Mouse (Mus musculus) forebrain, embryonic 15.5 days (tissue): ENCODE results near the gene Csf2ra. TPM values are rescaled to one million over a fixed set of nuclear protein-coding genes. Genes with fewer than 3 reads are reported as not detected.
"Not testable (repeated sequence)": the region's sequence is repeated elsewhere in the genome, so short reads cannot be mapped to it uniquely, and the experiment has no call there.

Source experiments
- ATAC-seq: fragments of 200-750 bp; cut with Nextera tagmentation; replicated peaks from 2 replicates; pipeline ENCODE4 v1.8.0; 2017; ENCODE audit warnings: mild to moderate bottlenecking, moderate TSS enrichment, moderate library complexity
- H3K27ac ChIP-seq: fragments of 300-500 bp; sonication (generic); replicated peaks from 2 replicates; pipeline ENCODE4 v1.5.1; 2015; ENCODE audit warnings: mild to moderate bottlenecking, inconsistent platforms
- H3K27me3 ChIP-seq: fragments of 300-500 bp; sonication (generic); 2 replicates; pipeline ENCODE4 v1.6.1; 2015; ENCODE audit warnings: inconsistent platforms
- H3K36me3 ChIP-seq: fragments of 300-500 bp; sonication (generic); 2 replicates; pipeline ENCODE4 v1.6.1; 2015; ENCODE audit warnings: mild to moderate bottlenecking, inconsistent platforms
- H3K4me1 ChIP-seq: fragments of 300-500 bp; sonication (generic); 2 replicates; pipeline ENCODE4 v1.6.1; 2015; ENCODE audit warnings: inconsistent platforms
- H3K4me2 ChIP-seq: fragments of 300-500 bp; sonication (generic); replicated peaks from 2 replicates; pipeline ENCODE4 v1.6.1; 2015; ENCODE audit warnings: mild to moderate bottlenecking, inconsistent platforms
- H3K4me3 ChIP-seq: fragments of 300-500 bp; sonication (generic); 2 replicates; pipeline ENCODE4 v1.5.1; 2015; ENCODE audit warnings: mild to moderate bottlenecking, inconsistent platforms
- H3K9ac ChIP-seq: fragments of 300-500 bp; sonication (generic); replicated peaks from 2 replicates; pipeline ENCODE4 v1.6.1; 2015; ENCODE audit warnings: mild to moderate bottlenecking, inconsistent platforms
- H3K9me3 ChIP-seq: fragments of 300-500 bp; sonication (generic); 2 replicates; pipeline ENCODE4 v1.6.1; 2016; ENCODE audit warnings: inconsistent platforms
- WGBS: fragments of 180-500 bp; shearing (Covaris S2); methylation state at CpG from one replicate; pipeline ENCODE4 v1.1.7; 2015; ENCODE audit warnings: mixed read lengths; 5-methylcytosine and 5-hydroxymethylcytosine counted together
- polyA plus RNA-seq: library from polyadenylated mRNA; unstranded; fragments of >200 nt; fragmentation: Nextera tagmentation; extraction: Ambion mirVana; gene quantifications from 2 replicates; pipeline ENCODE4 v1.2.1, GENCODE M21; 2015

The Csf2ra gene
- polyA plus RNA-seq, 1 experiment from 2014 or later, result 32.7 TPM

DNA sequence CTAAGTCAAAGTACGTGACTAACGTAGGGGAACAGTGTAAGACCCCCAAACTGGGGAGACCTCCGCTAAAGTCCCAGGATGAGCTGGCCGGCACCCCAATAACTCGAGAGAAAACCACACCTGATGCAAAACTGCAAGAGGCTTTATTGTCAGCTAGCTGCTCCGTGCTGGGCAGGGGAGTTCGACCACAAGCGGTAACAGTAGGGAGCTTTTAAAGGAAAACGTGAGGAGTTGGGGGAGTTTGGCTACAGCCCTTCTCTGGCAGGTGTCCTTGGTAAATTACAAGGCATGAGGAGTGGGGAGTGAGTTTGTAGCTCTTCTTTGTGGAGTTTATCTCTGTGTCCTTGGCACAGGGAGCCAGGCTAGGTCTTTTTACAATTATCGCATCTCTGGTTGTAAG lies 28.4 kb downstream of the Csf2ra start:
- no peak overlapping the region for H3K27ac ChIP-seq
- no peaks in the 10 kb centered on the region for H3K27me3 ChIP-seq
- H3K36me3 ChIP-seq, result no peaks in the 10 kb centered on the region
- H3K4me1 ChIP-seq, result no peaks in the 10 kb centered on the region
- H3K9me3 ChIP-seq, result no peaks in the 10 kb centered on the region
- ATAC-seq, result no peak
- 18% methylated on average over 10 of the region's 10 CpGs for WGBS
- H3K9ac ChIP-seq, result no peak overlapping the region
- H3K4me3 ChIP-seq, result no peak overlapping the region
- no peak overlapping the region for H3K4me2 ChIP-seq

DNA sequence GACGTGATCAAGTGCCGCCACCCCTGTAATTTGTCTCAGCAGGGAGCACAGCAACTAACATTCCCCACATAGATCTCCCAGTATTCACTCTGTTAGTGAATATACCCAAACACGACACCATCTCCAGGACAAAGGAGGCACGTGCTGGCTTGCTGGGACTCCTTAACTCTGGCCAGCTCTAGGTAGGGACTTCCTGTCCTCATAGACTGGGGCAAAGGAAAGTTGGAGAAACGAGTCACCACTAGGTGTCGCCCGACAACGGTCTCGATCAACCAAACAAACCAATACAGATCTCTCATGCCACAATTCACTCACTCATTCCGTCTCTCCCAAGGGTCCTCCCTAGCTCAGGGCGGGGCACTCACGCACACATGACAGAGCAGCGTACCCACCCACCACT lies 28.9 kb downstream of the Csf2ra start:
- no peaks in the 10 kb centered on the region for H3K9me3 ChIP-seq
- no peak overlapping the region for H3K27ac ChIP-seq
- no peak for ATAC-seq

DNA sequence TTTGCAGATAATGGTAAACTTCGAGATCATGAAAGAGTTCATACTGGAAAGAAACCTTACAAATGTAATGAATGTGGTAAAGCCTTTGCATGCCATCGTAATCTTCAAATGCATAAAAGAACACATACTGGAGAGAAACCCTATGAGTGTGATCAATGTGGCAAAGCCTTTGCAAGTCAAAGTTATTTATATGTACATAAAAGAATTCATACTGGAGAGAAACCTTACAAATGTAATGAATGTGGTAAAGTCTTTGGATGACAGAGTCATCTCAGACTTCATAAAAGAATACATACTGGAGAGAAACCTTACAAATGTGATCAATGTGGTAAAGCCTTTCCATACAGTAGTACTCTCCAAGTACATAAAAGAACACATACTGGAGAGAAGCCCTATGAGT lies 44.6 kb downstream of the Csf2ra start, which contains the start of gene Gm6020:
Gm6020 (plus strand) TSS at position 301 of the 400 bp plus-strand sequence.
- not testable (repeated sequence) for H3K4me2 ChIP-seq, H3K4me3 ChIP-seq, H3K9ac ChIP-seq, H3K27me3 ChIP-seq, H3K36me3 ChIP-seq, ATAC-seq, H3K27ac ChIP-seq, H3K4me1 ChIP-seq
- 89% methylated on average over 2 of the region's 2 CpGs for WGBS
- peaks cover 22% of the 10 kb centered on the region; the same call in 1 of the 2 replicates for H3K9me3 ChIP-seq

More for the DNA sequence above, 28.9 kb downstream of the Csf2ra start:
- Histone ChIP-seq H3K4me2 (no peak overlapping the region), H3K9ac (no peak overlapping the region), H3K27me3 (no peaks in the 10 kb centered on the region), H3K36me3 (no peaks in the 10 kb centered on the region), H3K4me1 (no peaks in the 10 kb centered on the region), H3K4me3 (no peak overlapping the region)
- WGBS, result 12% methylated on average over 13 of the region's 13 CpGs

DNA sequence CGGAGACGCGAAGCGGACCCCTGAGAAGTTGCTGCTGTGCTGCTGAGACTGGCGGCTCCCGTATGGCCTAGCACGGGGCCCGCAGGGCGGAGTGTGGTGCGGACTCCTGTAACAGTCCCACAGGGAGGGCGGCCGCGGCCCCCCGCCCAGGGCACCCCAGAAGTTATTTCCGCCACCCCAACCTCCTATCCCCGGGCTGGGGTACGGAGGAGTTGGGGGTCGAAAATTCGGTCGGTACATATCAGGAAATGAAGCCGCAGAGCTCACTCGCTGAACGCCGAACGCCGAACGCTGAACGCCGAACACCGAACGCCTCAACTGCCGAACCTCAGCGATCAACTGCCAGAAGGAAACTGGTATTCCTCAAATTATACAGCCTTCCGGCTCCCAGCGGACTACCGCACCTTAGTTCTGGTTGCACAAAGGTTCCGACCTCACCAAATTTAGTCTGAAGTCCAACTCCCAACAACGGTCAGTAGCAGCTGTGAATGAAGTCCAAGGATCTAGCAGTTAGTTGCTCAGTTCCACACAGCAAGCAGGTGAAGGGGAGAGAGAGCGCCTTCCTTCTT lies 52.4 kb downstream of the Csf2ra start, which contains the start of gene Gm7102:
Gm7102 (minus strand) TSS at position 554 of the 569 bp plus-strand sequence.
- Histone ChIP-seq H3K27ac (no peak within 1 kb of the TSS), H3K9ac (no peak within 1 kb of the TSS), H3K36me3 (no peaks in the 10 kb centered on the region), H3K9me3 (0 out of 2 replicates have a peak, but pooled peaks cover 5% of the 10 kb centered on the region), H3K4me2 (peak within 1 kb of the TSS; percentile 38), H3K4me3 (peak within 1 kb of the TSS; percentile 26), H3K27me3 (no peaks in the 10 kb centered on the region), H3K4me1 (no peaks in the 10 kb centered on the region)
- no peak for ATAC-seq
- 38% methylated on average over 39 of the region's 39 CpGs for WGBS

Other genes starting within 250 kb of the Csf2ra start
- 45.0 and 49.1 TPM in 2 replicates for gene Zfp950, start 87.6 kb downstream of the Csf2ra start, polyA plus RNA-seq
- gene Gm7102, start 52.1 kb downstream of the Csf2ra start, polyA plus RNA-seq, result 0.11 and 0.20 TPM in 2 replicates
- gene Gm6020, start 44.5 kb downstream of the Csf2ra start, polyA plus RNA-seq, result not detected in 2 replicates
- gene Gm21060, start 68.6 kb upstream of the Csf2ra start, polyA plus RNA-seq, result not detected in 2 replicates